Mouse (Mus musculus) layer of hippocampus, adult 8-10 months (tissue): ENCODE data around the gene Klf16. TPM values are rescaled to one million over a fixed set of nuclear protein-coding genes. Genes with fewer than 3 reads are reported as not detected.

ENCODE experiments used
- DNase-seq, 2 experiments: peaks; one replicate each; pipeline ENCODE4 v3.0.0; 2022; ENCODE audit warnings: low spot score in 2 of 2
- total RNA-seq, 4 experiments: library from RNA; stranded (reverse); gene quantifications; 2 replicates each; pipeline ENCODE4 v1.2.4; 2022

The Klf16 gene
- 10 to 100 TPM; 47.5 to 51.9 (median 49.3) TPM for total RNA-seq

DNA sequence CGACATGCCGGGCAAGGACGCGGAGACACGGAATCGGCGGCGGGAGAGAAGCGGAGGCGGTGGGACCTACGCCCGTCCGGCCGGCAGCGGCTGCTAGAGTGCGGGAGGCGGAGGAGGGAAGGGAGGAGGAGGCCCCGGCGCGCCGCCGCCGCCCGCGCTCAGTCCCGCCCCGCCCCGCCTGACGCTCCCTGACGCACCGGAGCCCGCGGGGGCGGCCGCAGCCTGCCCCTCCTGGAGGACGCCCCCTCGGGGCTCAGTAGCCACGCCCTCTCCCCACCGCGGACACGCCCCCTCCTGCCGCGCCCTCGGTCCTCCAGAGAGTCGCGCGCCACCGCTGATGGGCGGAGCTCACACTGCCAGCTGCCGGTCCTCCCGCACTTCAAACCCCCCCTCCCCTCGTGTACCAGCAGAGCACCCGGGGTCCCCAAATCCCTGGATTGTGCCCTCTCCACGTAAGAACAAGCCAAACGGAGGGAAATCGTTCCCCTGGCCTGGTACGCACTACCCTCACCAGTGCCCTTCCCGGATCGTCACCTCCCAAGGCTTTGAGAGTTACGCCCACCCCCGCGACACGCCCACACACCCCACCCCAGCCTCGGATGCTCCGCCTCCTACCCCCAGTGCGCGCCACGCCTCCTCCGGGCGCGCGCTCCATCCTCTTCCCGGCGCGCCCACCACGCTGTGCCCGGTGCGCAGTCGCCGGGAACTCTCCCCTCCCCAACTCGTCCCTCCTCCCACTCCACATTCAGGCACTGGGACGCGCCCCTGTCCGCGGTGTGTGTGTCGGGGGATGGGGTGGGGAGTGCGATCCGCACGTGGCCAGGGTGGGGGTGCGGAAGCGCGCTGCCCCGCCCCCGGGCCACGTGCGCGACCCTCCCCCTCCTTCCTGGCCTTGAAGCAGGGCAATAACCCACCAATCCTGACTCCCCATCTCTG lies at the start of gene Klf16:
Klf16 (minus strand) TSS at position 127 of the 936 bp plus-strand sequence.
- DNase-seq, result peak; percentile 94 to 95

GRCm38 (mm10) chr10:80625764-80626163 lies 48.6 kb upstream of the Klf16 start:
- DNase-seq, result no peak

GRCm38 (mm10) chr10:80623457-80624191 lies 46.5 kb upstream of the Klf16 start:
- peak in 1 of 2 experiments; percentile 28 for DNase-seq

DNA sequence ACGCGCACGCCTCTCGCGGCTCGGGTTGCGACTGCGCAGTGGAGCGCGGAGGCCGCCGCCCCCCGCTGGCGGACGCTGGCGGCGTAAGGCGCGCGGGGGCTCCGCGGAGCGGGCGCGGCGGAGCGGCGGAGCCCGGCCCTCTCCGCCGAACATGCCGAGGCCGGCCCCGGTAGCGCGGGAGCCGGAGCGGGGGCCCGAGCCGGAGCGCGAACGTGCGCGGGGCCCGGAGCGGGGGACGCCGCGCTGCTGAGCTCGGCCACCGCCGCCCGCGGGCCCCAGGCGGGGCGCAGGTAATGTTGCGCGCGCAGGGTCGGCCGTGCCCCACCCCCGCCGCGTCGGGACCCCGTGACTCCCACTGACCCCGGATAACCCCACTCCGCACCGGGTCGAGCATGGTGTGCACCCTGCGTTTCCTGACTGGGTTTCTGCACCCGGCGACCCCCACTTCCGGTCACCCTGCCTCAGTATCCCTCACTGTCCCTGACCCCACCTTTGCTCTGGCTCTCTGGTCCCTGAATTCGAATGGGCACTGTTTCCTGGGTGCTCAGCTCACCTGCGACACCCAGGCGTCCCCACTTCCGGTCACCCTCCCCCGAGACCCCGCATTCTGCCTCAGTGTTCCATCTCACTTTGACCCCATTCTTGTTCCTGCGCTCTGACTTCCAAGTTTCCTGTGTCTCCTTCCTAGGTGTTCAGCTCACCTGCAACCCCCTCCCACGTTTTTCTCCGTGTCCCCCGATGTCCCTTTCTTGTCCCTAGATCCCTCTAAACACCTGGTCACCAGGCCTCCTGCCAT lies 45.7 kb upstream of the Klf16 start, which contains the start of gene Csnk1g2:
Csnk1g2 (plus strand) TSS at position 178 of the 796 bp plus-strand sequence.
- peak in 1 of 2 experiments; percentile 38 for DNase-seq

- peak; percentile 99 to 100 for DNase-seq
Observed at GRCm38 (mm10) chr10:80621940-80622660, 45.0 kb upstream of the Klf16 start.

DNA sequence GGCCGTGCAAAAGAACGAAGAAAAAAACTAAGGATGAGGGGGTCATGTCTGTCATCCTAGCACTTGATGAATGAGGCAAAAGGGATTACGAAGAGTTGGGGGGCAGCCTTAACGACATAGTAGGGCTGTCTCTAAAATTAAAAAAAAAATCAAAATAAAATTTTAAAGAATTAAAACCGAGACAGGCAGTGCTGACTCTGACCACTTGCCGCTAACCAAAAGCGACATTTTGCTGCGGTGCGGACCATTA lies 44.5 kb upstream of the Klf16 start:
- DNase-seq, result no peak

GRCm38 (mm10) chr10:80620796-80621689 lies 43.9 kb upstream of the Klf16 start:
- DNase-seq, result no peak

DNA sequence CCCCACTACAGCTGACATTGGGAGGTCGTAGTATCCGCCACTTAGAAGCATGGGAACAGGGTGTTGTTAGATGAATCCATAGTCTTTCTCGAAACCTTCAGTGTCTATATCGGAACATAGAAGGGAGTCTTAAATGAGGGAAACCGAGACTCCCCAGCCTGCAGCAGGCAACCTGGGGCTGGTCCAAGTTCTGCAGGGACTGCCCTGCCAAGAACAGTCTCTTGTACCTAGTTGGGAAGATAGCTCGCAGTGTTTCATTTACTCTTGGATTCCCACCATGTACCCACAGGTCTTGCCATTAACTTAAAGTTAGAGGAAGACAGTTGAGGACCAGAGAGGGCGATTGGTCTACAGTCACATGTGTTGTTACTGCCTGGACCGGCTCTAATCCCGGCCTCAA lies 43.2 kb upstream of the Klf16 start:
- DNase-seq, result no peak

DNA sequence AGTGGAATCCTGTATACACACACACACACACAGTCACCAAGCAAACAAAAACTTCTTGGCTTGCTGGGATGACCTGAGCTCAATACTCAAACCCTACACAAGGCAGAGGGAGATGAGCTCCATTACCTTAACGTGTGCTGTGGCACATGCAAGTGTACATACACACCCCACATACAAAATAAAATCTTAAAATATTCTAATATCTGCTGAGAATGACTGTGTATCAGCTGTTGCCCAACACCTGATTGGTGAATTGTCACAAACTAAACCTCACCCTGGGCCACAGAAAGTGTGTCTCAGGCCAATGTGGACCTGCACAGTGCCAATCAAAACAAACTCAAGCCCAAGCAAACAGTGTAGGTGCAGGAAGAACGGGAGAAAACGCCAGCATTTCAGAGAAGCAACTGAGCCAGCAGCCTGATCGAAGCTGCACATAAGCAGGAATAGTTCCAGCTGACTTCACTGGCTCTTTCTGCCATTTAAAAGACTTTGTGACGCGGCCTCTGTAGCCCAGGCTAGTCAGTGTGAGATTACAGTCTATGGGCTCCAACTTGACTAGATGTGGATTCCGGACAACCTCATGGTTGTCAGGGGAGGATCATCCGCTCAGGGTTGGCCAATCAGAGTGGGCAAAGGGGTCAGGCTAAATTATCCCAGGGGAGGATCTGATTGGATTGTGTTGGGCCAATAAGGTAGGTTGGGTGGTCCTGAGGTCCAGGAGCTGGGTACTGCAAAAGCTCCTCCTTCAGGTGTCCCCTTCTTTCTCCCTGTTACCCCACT lies 42.5 kb upstream of the Klf16 start:
- DNase-seq, result no peak

GRCm38 (mm10) chr10:80618181-80618580 lies 41.1 kb upstream of the Klf16 start:
- no peak for DNase-seq

GRCm38 (mm10) chr10:80614351-80614750 lies 37.2 kb upstream of the Klf16 start:
- DNase-seq, result no peak

- no peak for DNase-seq
Observed at GRCm38 (mm10) chr10:80613821-80614220, 36.7 kb upstream of the Klf16 start.

DNA sequence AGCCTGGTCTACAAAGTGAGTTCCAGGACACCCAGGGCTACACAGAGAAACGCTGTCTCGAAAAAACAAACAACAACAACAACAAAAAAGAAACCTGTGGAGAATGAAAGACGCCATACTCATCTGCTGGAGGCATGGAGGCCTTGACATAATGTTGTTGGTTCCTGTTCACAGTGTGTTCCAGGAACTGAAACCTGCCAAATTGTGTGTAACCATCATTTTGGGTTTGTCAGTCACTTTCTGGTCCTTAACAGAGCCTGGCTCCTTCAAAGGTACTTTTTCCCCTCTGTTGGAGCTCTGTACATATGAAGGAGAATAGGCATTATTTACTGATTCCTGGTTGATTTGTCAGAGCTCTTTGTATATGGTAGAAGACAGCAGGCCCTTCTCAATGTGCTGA lies 34.8 kb upstream of the Klf16 start:
- DNase-seq, result no peak

DNA sequence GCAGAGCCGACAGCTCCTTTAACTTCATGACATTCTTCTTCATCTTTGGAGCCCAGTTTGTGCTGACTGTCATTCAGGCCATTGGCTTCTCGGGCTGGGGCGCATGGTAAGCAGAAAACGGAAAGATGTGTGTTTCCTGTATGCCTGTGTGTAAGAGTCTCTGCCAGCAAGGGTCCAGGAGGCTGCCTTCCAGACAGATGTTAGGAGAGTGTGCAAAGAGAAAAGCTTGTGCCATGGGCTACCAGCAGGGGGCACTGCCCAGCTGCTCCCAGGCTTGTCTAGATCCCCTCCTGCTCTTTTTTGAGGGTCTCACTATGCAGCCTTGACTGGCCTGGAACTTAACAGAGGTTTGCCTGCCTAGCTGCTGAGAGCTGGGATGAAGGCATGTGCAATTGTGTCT lies 33.9 kb upstream of the Klf16 start:
- no peak for DNase-seq

DNA sequence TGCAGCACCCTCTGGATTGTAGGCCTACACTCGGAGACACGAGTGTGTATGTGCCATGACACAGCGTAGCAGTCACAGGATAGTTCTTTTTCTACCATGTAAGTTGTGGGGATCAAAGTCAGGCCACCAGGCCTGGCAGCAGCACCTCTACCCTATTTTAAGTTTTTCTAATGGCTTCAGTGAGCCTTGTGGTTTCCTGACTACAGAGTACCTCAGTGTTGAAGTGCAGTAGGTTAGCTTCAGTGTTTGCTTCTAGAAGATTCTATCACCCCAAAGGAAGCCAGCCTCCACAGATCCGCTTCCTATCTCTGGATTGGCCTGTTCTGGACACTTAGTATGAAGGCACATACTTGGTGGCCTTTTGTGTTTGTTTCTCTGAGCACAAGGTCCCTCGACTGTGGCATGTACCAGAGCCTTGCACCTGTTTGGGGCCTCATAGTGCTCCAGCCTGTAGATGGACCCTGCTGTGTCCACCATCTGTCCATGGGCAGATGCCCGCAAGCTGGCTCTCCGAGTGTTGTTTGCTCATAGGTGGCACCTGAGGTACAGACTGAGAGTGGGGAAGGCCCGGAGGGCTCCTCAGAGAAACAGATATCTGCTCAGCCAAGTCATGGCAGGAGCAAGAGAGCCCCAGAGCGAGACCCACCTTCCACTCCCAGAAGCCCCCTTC lies 33.1 kb upstream of the Klf16 start:
- no peak for DNase-seq

DNA sequence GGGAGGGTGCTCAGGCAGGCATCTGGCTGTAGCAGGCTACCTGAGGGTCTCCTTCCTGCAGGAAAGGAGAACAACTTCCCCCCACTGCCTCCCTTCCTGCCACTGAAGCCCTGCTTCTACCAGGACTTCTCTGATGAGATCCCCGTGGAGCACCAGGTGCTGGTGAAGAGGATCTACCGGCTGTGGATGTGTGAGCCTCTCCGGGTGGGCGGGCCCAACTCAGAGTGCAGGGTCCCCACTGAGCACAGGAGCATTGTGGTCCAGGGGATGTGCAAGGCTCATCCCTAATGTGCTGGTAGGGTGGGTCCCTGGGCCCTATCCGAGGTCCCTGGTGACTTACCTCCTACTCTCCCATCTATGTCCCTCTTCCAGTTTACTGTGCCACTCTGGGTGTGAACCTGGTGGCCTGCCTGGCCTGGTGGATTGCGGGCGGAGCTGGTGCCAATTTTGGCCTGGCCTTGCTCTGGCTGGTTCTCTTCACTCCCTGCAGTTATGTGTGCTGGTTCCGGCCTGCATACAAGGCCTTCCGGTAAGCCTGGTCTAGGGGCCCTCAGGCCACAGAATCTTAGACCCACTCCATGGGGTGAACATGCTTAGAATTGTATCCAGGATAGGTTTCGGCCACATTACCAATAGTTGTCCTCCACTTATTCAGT lies 32.3 kb upstream of the Klf16 start:
- no peak for DNase-seq

DNA sequence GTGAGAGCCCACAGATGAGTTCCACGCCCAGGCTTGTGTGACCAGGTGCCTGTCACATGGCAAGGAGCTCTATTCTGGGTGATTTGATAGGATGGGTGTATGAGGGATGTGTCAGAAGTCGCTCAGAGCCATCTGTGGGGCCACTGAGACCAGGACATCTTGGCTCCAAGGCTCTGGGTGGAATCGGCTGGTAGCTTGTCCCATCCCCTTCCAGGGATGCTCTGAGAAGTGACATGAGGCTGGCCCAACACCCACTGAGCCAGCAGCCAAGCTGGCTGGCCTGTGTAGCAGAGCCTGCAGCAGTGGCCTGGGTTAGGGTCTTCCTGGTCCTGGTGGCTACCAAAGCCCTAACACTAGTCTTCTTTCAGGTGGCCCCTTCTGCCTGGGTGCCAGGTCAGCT lies 31.3 kb upstream of the Klf16 start:
- no peak for DNase-seq

DNA sequence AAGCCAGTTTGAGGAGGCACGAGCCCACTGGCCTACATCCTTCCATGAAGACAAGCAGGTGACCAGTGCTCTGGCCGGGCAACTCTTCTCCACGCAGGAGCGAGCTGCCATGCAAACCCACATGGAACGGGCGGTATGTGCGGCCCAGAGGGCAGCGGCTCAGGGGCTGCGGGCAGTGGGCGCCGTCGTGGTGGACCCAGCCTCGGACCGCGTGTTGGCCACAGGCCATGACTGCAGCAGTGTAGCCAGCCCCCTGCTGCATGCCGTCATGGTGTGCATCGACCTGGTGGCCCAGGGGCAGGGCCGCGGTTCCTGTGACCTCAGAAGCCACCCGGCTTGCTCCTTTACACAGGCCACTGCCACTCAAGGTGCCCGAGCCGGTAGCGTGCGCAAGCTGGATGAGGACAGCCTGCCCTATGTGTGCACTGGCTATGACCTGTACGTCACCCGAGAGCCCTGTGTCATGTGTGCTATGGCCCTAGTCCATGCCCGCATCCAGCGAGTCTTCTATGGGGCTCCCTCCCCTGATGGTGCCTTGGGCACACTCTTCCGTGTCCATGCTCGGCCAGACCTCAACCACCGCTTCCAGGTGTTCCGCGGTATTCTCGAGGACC lies 29.7 kb upstream of the Klf16 start:
- DNase-seq, result no peak
